In the genomic region with DNA sequence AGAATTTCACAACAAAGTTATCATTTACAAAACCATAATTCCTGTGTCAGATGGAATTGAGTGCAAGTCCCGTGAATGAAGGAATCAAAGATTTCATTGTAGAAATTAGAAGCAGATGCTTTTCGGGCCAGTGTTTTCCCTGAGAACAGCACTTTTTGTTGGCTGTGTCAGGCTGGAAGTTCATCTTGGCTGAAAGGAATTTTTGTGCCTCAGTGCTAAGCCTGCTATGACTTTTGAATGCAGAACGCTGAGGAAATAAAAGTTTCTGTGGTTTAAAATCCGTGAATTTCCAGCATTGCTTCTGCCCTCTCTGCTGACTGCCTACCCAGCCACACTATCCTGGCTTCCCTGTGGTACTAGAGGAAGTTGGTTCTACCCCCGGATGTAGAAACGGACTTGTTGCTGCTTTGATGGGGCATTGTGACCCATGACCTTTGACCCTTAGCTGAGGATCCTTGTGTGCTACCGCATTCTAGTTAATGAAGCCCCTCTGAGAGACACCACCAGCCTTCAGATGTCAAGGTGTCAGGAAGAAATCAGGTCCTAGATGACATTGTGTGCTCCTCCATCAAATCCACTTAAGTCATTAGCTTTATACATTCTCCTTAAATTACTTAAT, we compare ENCODE assay signal across 14 mouse cellular contexts. TPM values are rescaled to one million over a fixed set of nuclear protein-coding genes. Genes with fewer than 3 reads are reported as not detected.
DNase-seq lines count a peak whose midpoint lies in the region; ATAC-seq lines count a peak whose summit lies in the region.
"Had no signal": no experiment of that assay in that cellular context is flagged by ENCODE, and none has a peak within 500 bp of the region (broad histone marks: within the 10 kb centered on the region; RNA-seq: fewer than 3 reads in every experiment).

No protein-coding gene starts in this region.

- H3K9me3 ChIP-seq in embryonic facial prominence, embryonic 11.5 days (replicated peaks; ENCODE audit: control insufficient read depth, low read length): no peaks in the 10 kb centered on the region
- H3K9me3 ChIP-seq in limb, embryonic 13.5 days: no peaks in the 10 kb centered on the region
- H3K9me3 ChIP-seq in midbrain, embryonic 10.5 days (replicated peaks): no peaks in the 10 kb centered on the region
- H3K9me3 ChIP-seq: forebrain, embryonic 10.5 days; hindbrain, embryonic 15.5 days; lung, embryonic 15.5 days; neural tube, embryonic 12.5 days had no signal

- no peaks in the 10 kb centered on the region for H3K27me3 ChIP-seq in embryonic facial prominence, embryonic 11.5 days (ENCODE audit: control insufficient read depth, insufficient read depth, low read length)
- no peaks in the 10 kb centered on the region for H3K27me3 ChIP-seq in limb, embryonic 13.5 days
- no peaks in the 10 kb centered on the region for H3K27me3 ChIP-seq in midbrain, embryonic 10.5 days (ENCODE audit: low read depth, poor library complexity, severe bottlenecking)
- H3K27me3 ChIP-seq: hindbrain, embryonic 15.5 days; lung, embryonic 15.5 days; neural tube, embryonic 12.5 days had no signal

- 23% methylated on average over 7 of the region's 7 CpGs for WGBS in embryonic facial prominence, embryonic 11.5 days
- WGBS in limb, embryonic 13.5 days: 16% methylated on average over 7 of the region's 7 CpGs
- WGBS in midbrain, embryonic 10.5 days: 45% methylated on average over 7 of the region's 7 CpGs

- no peak overlapping the region for H3K4me3 ChIP-seq in embryonic facial prominence, embryonic 11.5 days (ENCODE audit: low read depth, low read length)
- no peak overlapping the region for H3K4me3 ChIP-seq in limb, embryonic 13.5 days
- no peak overlapping the region for H3K4me3 ChIP-seq in midbrain, embryonic 10.5 days
- H3K4me3 ChIP-seq: forebrain, embryonic 10.5 days; hindbrain, embryonic 15.5 days; lung, embryonic 15.5 days; neural tube, embryonic 12.5 days had no signal

- H3K27ac ChIP-seq in embryonic facial prominence, embryonic 11.5 days (replicated peaks; ENCODE audit: low read depth, low read length): no peak overlapping the region; the same call in 1 of the 2 replicates
- peak overlapping the region; percentile 22; the same call in 1 of the 2 replicates for H3K27ac ChIP-seq in limb, embryonic 13.5 days
- no peak overlapping the region for H3K27ac ChIP-seq in midbrain, embryonic 10.5 days (replicated peaks)
- H3K27ac ChIP-seq: forebrain, embryonic 10.5 days; hindbrain, embryonic 15.5 days; lung, embryonic 15.5 days; neural tube, embryonic 12.5 days had no signal

- no peaks in the 10 kb centered on the region for H3K36me3 ChIP-seq in embryonic facial prominence, embryonic 11.5 days (replicated peaks; ENCODE audit: control insufficient read depth, insufficient read depth, low read depth, low read length)
- 0 out of 2 replicates have a peak, but pooled peaks cover under 1% of the 10 kb centered on the region for H3K36me3 ChIP-seq in limb, embryonic 13.5 days
- H3K36me3 ChIP-seq in midbrain, embryonic 10.5 days: no peaks in the 10 kb centered on the region
- H3K36me3 ChIP-seq: forebrain, embryonic 10.5 days; hindbrain, embryonic 15.5 days; lung, embryonic 15.5 days; neural tube, embryonic 12.5 days had no signal

- no peaks in the 10 kb centered on the region; the same call in 1 of the 2 replicates for H3K4me1 ChIP-seq in embryonic facial prominence, embryonic 11.5 days (ENCODE audit: control insufficient read depth, insufficient read depth, low read length)
- peaks cover 57% of the 10 kb centered on the region for H3K4me1 ChIP-seq in limb, embryonic 13.5 days
- H3K4me1 ChIP-seq in midbrain, embryonic 10.5 days: peaks cover 15% of the 10 kb centered on the region
- H3K4me1 ChIP-seq: hindbrain, embryonic 15.5 days had no signal

- peak; percentile 7 for DNase-seq in kidney, adult 9 months
- DNase-seq in kidney, postnatal 10 days: no peak
- peak; percentile 33 for DNase-seq in adipocyte (ENCODE audit: low spot score)
- DNase-seq in embryonic facial prominence, embryonic 11.5 days (ENCODE audit: low spot score): peak; percentile 73
- no peak for DNase-seq in adrenal gland, postnatal 36 days
- no peak for DNase-seq in midbrain, embryonic 10.5 days (ENCODE audit: low spot score)
- DNase-seq: cerebellum, adult 18-20 months; kidney, adult 18-20 months; thymus, postnatal 14 days had no signal

- ATAC-seq in embryonic facial prominence, embryonic 11.5 days (replicated peaks; ENCODE audit: insufficient number of reproducible peaks, low FRiP score, low TSS enrichment, low read depth): no peak
- no peak for ATAC-seq in limb, embryonic 13.5 days (ENCODE audit: low FRiP score, low read depth)

- H3K9ac ChIP-seq in embryonic facial prominence, embryonic 11.5 days (replicated peaks; ENCODE audit: low read length): no peak overlapping the region
- H3K9ac ChIP-seq in limb, embryonic 13.5 days: no peak overlapping the region
- H3K9ac ChIP-seq: hindbrain, embryonic 15.5 days; lung, embryonic 15.5 days; neural tube, embryonic 12.5 days had no signal

- no peak overlapping the region for H3K4me2 ChIP-seq in embryonic facial prominence, embryonic 11.5 days (ENCODE audit: low read depth, low read length)
- peak overlapping the region; percentile 25; the same call in 1 of the 2 replicates for H3K4me2 ChIP-seq in limb, embryonic 13.5 days (replicated peaks)
- H3K4me2 ChIP-seq: hindbrain, embryonic 15.5 days; lung, embryonic 15.5 days; neural tube, embryonic 12.5 days had no signal

RNA-seq across cellular contexts. Expression of a gene that starts 26.1 kb away (rescaled TPM):
- polyA plus RNA-seq in embryonic facial prominence, embryonic 11.5 days (2014; fragmentation: Nextera tagmentation; extraction: Ambion mirVana): 63.5 and 68.9 TPM in 2 replicates
- polyA plus RNA-seq in limb, embryonic 13.5 days (2015; fragmentation: Nextera tagmentation; extraction: Ambion mirVana): 60.7 and 68.6 TPM in 2 replicates
- total RNA-seq in adrenal gland, postnatal 36 days (2021): 100 to 1,000 TPM in 1 of 2 experiments, 10 to 100 TPM in 1; 53.2 to 139 TPM
- polyA plus RNA-seq in midbrain, embryonic 10.5 days (2016; fragmentation: Nextera tagmentation; extraction: Ambion mirVana): 18.0 and 19.2 TPM in 2 replicates

Comparison
In these comparisons a context has a peak if more than half of its experiments do, and no peak if none do; other contexts are left out.
1. DNase-seq: peak in kidney, adult 9 months (single experiment), adipocyte (single experiment) and embryonic facial prominence, embryonic 11.5 days (single experiment); none in kidney, postnatal 10 days (single experiment), adrenal gland, postnatal 36 days (0 of 2) and midbrain, embryonic 10.5 days (single experiment).